Mouse (Mus musculus) thymus, adult 2 months (tissue): ENCODE results near the gene Arl14. TPM values are rescaled to one million over a fixed set of nuclear protein-coding genes. Genes with fewer than 3 reads are reported as not detected.
A peak's percentile ranks its signal among the peaks of the same experiment; 100 is the strongest.
"Not testable (repeated sequence)": the region's sequence is repeated elsewhere in the genome, so short reads cannot be mapped to it uniquely, and the experiment has no call there.

Experiments used
- DNase-seq: peaks from one replicate; pipeline ENCODE4 v3.0.0; 2021
- H3K27ac ChIP-seq: fragments of 200-500 bp; 2 replicates; pipeline ENCODE4 v1.5.1; 2012; ENCODE audit warnings: low read length, control low read depth; ENCODE audit not compliant: control insufficient read depth, insufficient read depth
- H3K27me3 ChIP-seq: fragments of 200-500 bp; 2 replicates; pipeline ENCODE4 v1.6.1; 2012; ENCODE audit warnings: mild to moderate bottlenecking, low read length, moderate library complexity, mixed read lengths; ENCODE audit not compliant: control insufficient read depth, insufficient read depth
- H3K36me3 ChIP-seq: fragments of 200-500 bp; 2 replicates; pipeline ENCODE4 v1.6.1; 2012; ENCODE audit warnings: mild to moderate bottlenecking, low read length, moderate library complexity; ENCODE audit not compliant: control insufficient read depth, insufficient read depth
- H3K4me1 ChIP-seq: fragments of 200-500 bp; replicated peaks from 2 replicates; pipeline ENCODE4 v1.6.1; 2012; ENCODE audit warnings: low read length; ENCODE audit not compliant: control insufficient read depth, insufficient read depth
- H3K4me3 ChIP-seq: fragments of 200-500 bp; 2 replicates; pipeline ENCODE4 v1.5.1; 2012; ENCODE audit warnings: mild to moderate bottlenecking, low read length, control low read depth, moderate library complexity; ENCODE audit not compliant: control insufficient read depth, insufficient read depth
- CTCF ChIP-seq: fragments of 200-500 bp; IDR thresholded peaks from 2 replicates; pipeline ENCODE4 v1.5.1; 2012; ENCODE audit warnings: mild to moderate bottlenecking, control low read depth, low read length, moderate library complexity, borderline replicate concordance; ENCODE audit not compliant: control insufficient read depth, poor library complexity, insufficient read depth; ENCODE audit errors: extremely low read depth
- POLR2A ChIP-seq: fragments of 200-500 bp; IDR thresholded peaks from 2 replicates; pipeline ENCODE4 v1.6.1; 2012; ENCODE audit warnings: mild to moderate bottlenecking, low read length, control low read depth, moderate library complexity; ENCODE audit not compliant: control insufficient read depth, poor library complexity, insufficient read depth; ENCODE audit errors: extremely low read depth
- WGBS: fragments of 180-500 bp; shearing (Covaris S2); methylation state at CpG from one replicate; pipeline ENCODE4 v1.1.7; 2018; 5-methylcytosine and 5-hydroxymethylcytosine counted together
- polyA plus RNA-seq: library from polyadenylated mRNA; depleted of rRNA; stranded (reverse); fragments of >200 nt; gene quantifications from 2 replicates; pipeline ENCODE4 v1.2.3, GENCODE M21; 2012

Arl14 gene
- polyA plus RNA-seq, 1 experiment = not detected

- Histone ChIP-seq H3K27ac (no peak overlapping the region), H3K36me3 (no peaks in the 10 kb centered on the region), H3K27me3 (no peaks in the 10 kb centered on the region), H3K4me1 (peaks cover 8% of the 10 kb centered on the region), H3K4me3 (no peak overlapping the region)
- no peak for DNase-seq
- WGBS = 35% methylated on average over 1 of the region's 1 CpGs
- TF ChIP-seq CTCF = no peak
- TF ChIP-seq POLR2A = no peak
Observed at GRCm38 (mm10) chr3:69228002-69228401, 5.8 kb downstream of the Arl14 start.

DNA sequence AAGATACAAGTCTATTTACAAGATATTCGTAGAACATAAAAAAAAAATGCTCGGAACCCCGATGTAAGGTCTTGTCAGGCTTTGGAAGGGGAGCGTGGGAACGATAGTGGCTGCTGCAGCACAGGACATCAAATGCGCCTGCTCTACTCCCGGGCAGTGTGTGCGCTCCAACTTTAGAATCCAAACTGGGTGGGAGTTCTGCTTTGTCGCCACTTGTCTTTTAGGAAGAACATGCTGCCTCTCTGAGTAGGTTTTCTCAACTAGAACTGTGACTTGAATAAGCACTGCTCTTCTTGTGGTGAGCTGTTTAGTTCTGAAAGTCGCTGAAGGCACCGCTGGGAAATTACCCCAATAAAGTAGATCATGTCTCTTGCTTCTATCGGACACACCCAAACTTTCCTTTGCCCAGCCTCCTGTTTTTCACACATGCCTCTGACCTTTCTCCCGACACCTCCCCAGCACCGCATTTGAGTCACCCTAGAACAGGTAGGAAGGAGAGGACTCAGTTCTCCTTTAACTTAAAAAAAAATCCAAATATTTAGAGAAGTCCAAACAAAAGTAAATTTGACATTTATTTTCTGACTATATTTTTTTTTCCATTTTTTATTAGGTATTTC lies 9.4 kb downstream of the Arl14 start:
- no peaks in the 10 kb centered on the region for H3K27me3 ChIP-seq
- no peak overlapping the region for H3K4me3 ChIP-seq
- DNase-seq = no peak
- TF ChIP-seq POLR2A (no peak), CTCF (no peak)
- no peaks in the 10 kb centered on the region for H3K4me1 ChIP-seq
- H3K27ac ChIP-seq = no peak overlapping the region; the same call in 1 of the 2 replicates
- WGBS = 94% methylated on average over 14 of the region's 14 CpGs
- no peaks in the 10 kb centered on the region for H3K36me3 ChIP-seq

DNA sequence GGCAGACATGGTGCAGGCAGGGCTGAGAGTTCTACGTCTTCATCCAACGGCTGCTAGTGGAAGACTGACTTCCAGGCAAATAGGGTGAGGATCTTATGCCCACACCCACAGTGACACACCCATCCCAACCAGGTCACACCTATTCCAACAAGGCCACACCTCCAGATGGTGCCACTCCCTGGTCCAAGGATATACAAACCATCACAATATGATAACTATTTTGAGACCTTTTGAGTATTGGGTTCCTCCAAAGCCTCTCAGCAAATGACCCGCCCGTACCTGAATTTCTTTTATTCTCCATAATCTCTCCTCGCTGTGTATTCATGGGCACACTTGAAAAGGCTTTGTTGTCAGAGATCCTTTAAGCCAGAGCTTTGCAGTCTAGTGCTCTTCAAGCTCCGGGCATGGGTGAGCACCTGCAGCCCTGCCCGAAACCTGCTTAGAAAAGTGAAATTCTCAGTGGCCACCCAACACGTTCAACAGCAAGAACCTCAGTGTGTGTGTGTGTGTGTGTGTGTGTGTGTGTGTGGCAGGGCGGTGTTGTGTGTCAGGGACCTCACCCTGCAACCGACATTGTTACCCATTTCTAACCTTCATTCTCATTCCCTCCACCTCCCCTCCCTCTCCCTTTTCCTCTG lies 11.5 kb downstream of the Arl14 start:
- H3K36me3 ChIP-seq, H3K27me3 ChIP-seq, H3K27ac ChIP-seq, DNase-seq, H3K4me3 ChIP-seq, H3K4me1 ChIP-seq: not testable (repeated sequence)
- 94% methylated on average over 10 of the region's 10 CpGs for WGBS

DNA sequence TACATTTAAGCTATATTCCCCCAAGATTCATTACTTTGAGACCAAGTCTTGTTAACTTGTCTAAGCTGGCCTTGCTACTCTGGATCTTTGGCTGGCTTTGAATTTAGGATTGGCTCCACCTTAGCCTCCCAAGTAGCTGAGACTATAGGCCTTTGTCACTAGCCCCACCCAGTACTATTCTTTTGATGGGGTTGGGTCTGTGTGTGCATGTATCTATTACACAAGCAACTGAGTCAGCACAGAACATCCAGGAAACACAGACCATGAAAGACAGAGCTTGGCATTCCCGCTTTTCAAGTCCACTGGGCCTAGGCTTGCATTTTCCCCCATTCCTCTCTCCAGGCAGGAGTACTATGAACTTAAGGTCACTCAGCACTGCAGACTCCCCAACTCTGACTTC lies 12.3 kb downstream of the Arl14 start:
- Histone ChIP-seq H3K27ac (no peak overlapping the region), H3K4me3 (no peak overlapping the region), H3K27me3 (no peaks in the 10 kb centered on the region), H3K36me3 (no peaks in the 10 kb centered on the region), H3K4me1 (no peaks in the 10 kb centered on the region)
- WGBS = 87% methylated on average over 1 of the region's 1 CpGs
- TF ChIP-seq CTCF = no peak
- DNase-seq = no peak

DNA sequence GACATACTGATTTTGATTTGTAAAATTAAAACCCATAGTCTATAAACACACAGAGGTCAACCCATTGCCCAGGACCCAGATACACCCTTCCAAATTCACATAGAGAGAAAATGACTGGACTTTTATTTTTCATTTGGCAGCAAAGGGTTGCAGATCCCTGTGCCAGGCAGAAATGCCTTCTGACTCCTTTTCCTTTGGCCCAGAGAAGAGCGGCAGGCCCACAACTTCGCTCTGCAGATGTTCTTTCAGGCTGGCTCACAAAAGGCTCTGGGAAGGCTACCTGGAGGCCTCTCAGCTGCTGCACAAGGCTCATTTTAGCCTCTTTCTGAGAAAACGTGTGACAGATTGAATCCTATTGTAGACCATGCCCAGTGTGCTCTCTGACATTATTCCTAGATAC lies 13.6 kb downstream of the Arl14 start:
- WGBS = 93% methylated on average over 3 of the region's 3 CpGs
- DNase-seq = no peak
- no peak overlapping the region for H3K27ac ChIP-seq
- no peaks in the 10 kb centered on the region for H3K27me3 ChIP-seq
- no peaks in the 10 kb centered on the region for H3K36me3 ChIP-seq
- no peak overlapping the region for H3K4me3 ChIP-seq
- H3K4me1 ChIP-seq = no peaks in the 10 kb centered on the region
- no peak for TF ChIP-seq CTCF
- no peak for TF ChIP-seq POLR2A

DNA sequence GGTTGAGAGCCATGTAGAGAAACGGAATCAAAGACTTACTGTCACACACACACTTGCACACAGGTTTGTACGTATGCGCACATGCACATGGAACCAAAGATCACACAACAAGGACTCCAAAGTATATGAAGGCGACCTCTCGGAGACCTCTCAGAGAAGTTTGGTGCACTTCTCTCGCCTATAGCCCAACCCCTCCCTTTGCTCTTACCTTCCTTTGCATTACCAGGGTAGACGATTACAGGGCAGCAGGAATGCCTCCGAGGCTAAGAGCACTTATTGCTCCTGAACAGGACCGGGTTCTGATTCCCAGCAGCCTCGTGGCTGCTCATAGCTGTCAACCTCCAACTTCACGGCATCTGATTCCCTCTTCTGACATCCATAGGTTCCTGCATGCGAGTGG lies 14.3 kb downstream of the Arl14 start:
- 96% methylated on average over 12 of the region's 12 CpGs for WGBS
- no peak for DNase-seq
- Histone ChIP-seq H3K4me3 (no peak overlapping the region), H3K36me3 (no peaks in the 10 kb centered on the region), H3K4me1 (no peaks in the 10 kb centered on the region), H3K27me3 (no peaks in the 10 kb centered on the region), H3K27ac (no peak overlapping the region)
- no peak for TF ChIP-seq CTCF

- peak; percentile 58 for DNase-seq
- no peaks in the 10 kb centered on the region for H3K36me3 ChIP-seq
- no peaks in the 10 kb centered on the region for H3K4me1 ChIP-seq
- H3K27ac ChIP-seq = no peak overlapping the region
- H3K27me3 ChIP-seq = no peaks in the 10 kb centered on the region
- H3K4me3 ChIP-seq = no peak overlapping the region
- WGBS = 49% methylated on average over 12 of the region's 12 CpGs
- TF ChIP-seq CTCF (no peak), POLR2A (no peak)
Observed at GRCm38 (mm10) chr3:69238141-69238851, 16.1 kb downstream of the Arl14 start.
